Mouse (Mus musculus) bone marrow macrophage, adult 2 months (primary cell): Measurements from ENCODE around the gene Ccdc91. TPM values are rescaled to one million over a fixed set of nuclear protein-coding genes. Genes with fewer than 3 reads are reported as not detected.

Experiments
- H3K27ac ChIP-seq: 2 replicates; pipeline ENCODE4 v1.5.1; 2012; ENCODE audit warnings: low read depth, low read length; ENCODE audit not compliant: insufficient read depth
- H3K4me1 ChIP-seq: 2 replicates; pipeline ENCODE4 v1.6.1; 2012; ENCODE audit warnings: low read length; ENCODE audit not compliant: control insufficient read depth, insufficient read depth
- H3K4me3 ChIP-seq: 2 replicates; pipeline ENCODE4 v1.5.1; 2012; ENCODE audit warnings: mild to moderate bottlenecking, low read length, moderate library complexity; ENCODE audit not compliant: insufficient read depth
- CTCF ChIP-seq: IDR thresholded peaks from 2 replicates; pipeline ENCODE4 v1.5.1; 2012; ENCODE audit warnings: low read depth, mild to moderate bottlenecking, low read length, moderate library complexity
- POLR2A ChIP-seq: IDR thresholded peaks from 2 replicates; pipeline ENCODE4 v1.6.1; 2012; ENCODE audit warnings: mild to moderate bottlenecking, low read depth, low read length, borderline replicate concordance
- polyA plus RNA-seq: library from polyadenylated mRNA; stranded (reverse); fragments of >200 nt; gene quantifications from 2 replicates; pipeline ENCODE4 v1.2.4, GENCODE M21; 2012; ENCODE audit not compliant: missing spikeins, insufficient read depth, insufficient read length

The Ccdc91 gene
- polyA plus RNA-seq, 1 experiment, result 13.9 TPM

DNA sequence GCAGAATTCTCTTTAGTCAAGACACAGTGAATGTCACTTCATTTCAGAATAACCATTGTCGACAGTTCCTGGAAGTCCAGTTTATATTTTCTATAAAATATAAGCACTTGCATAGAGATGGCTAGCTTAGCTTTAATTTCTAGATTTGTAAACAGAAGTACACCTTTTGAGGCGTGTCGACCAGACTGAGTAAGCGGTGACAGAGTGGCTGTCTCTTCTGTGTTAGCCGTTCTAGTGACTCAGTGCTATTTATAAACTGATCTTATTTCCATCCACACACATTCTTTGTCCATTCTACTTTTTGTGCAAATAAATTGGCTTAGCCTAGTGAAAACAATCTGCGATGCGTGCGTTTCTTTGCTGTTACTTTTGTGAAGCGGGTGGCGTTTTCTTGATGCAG, 30.9 kb downstream of the Ccdc91 start:
- H3K4me3 ChIP-seq, result no peak overlapping the region
- TF ChIP-seq POLR2A (no peak), CTCF (no peak)
- H3K27ac ChIP-seq, result no peak overlapping the region
- no peaks in the 10 kb centered on the region for H3K4me1 ChIP-seq

DNA sequence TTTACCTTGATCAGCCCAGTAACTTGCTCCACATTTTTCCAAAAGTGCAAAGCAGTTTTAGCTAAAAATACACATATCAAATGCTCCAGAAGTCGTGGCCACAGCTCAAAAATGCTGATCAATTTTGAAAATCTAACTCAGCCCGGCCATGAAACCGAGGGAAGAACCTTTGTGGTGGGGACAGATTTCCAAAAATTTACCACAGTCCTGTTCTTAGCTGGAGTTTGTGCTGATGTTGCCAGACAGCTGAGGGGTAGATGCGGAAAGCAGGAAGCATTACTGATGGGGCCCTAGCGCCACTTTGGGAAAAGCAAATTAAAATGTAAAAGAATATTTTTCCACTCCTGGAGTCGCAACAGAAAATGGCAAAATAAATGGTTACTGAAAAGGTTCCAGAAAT, 31.6 kb downstream of the Ccdc91 start:
- no peak overlapping the region for H3K4me3 ChIP-seq
- H3K4me1 ChIP-seq, result no peaks in the 10 kb centered on the region
- TF ChIP-seq CTCF, result no peak
- no peak for TF ChIP-seq POLR2A
- H3K27ac ChIP-seq, result no peak overlapping the region

DNA sequence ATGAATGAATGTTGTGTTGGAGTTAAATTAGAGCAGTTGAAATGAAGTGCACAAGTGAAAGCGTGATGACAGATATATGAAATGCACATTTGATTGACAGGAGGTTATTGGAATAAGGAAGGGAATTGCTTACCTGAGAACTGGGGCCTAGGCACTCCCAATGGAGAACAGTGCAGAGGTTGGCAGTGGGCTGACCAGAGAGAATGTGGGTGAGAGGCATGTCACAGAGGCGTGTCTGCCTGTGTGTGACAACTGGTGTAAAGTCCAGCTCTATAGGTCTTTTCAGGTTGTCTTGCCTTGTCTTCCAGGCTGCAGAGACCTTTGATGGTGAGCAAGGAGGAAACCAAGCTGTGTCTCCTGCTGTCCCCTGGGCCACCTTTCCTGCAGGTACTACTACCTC, 34.9 kb downstream of the Ccdc91 start:
- Histone ChIP-seq H3K4me1 (no peaks in the 10 kb centered on the region), H3K4me3 (no peak overlapping the region), H3K27ac (no peak overlapping the region)
- no peak for TF ChIP-seq POLR2A
- TF ChIP-seq CTCF, result no peak

DNA sequence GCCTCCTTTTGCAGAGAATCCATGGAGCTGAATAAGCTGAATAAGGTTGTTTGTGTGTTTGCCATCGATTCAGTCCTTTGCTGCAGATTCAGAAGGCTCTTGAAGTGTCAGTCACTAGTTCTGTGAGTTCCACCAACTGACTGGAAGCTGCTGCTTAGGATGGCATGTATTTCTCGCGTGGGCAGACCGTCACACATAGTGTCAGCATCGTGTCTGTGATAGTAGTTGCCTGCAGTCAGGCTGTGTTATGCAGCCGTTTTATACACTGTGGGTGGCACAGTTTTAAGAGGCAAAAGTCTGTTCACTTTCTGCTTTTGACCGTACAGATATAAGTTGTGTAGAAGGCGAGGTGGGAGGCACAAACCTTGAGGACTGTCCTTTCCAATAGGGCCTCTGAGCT, 42.3 kb downstream of the Ccdc91 start:
- Histone ChIP-seq H3K4me1 (no peaks in the 10 kb centered on the region), H3K4me3 (no peak overlapping the region), H3K27ac (no peak overlapping the region)
- TF ChIP-seq POLR2A (no peak), CTCF (no peak)

DNA sequence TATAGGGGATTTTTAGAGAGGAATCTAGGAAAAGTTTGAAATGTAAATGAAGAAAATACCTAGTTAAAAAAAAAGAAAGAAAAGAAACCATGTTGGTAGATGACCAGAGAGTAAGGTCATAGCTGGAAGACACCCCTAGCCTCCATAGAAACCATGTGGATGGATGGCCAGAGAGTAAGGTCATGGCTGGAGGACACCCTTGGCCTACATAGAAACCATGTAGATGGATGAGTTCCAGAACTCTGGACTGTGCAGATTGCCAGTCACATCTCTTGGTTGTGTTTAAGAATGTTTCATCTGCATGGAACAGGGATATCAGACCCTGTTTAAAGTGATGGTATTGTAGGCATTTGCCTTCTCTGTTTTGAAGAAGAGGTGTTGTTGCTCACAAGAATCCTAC, 49.6 kb downstream of the Ccdc91 start:
- TF ChIP-seq POLR2A (no peak), CTCF (no peak)
- Histone ChIP-seq H3K4me1 (no peaks in the 10 kb centered on the region), H3K27ac (no peak overlapping the region), H3K4me3 (no peak overlapping the region)

DNA sequence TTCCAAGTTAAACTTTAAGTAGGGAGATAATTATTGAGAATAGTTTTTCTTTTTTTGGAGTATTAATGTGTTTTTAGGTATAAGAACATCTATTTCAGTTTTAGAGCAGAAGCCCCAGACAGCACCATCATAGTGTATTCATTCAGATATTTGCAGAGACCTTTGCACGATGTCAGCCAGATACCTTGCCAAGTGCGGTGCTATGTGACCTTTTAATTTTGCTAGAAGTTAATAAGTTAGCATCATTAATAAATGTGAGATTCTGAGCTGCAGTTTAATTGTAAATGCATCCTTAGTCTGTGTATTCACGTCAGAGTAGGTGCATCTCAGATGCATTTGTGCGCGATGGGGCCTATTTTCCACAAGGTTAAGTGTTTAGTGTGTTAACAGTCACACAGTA, 59.3 kb downstream of the Ccdc91 start:
- TF ChIP-seq CTCF, result no peak
- TF ChIP-seq POLR2A, result no peak
- Histone ChIP-seq H3K4me3 (no peak overlapping the region), H3K4me1 (no peaks in the 10 kb centered on the region), H3K27ac (no peak overlapping the region)

DNA sequence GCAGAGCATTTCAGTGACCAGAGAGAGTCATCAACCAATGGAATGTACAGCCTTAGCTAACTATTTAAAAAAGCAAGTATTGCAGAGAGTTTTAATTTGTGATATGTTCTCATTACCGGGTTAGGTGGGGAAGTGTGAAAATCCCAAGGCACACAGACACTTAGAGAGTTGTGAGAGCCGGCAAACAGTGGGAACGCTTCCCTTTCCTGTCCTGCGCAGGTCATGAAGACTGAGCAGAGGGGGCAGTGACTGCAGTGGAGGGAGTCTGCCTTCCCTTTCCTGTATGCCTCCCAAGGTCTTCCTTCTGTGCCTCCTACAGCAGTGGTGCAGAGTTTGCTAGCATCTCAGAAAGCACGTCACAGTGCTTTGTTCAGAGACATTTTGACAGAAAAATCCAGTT, 62.6 kb downstream of the Ccdc91 start:
- TF ChIP-seq CTCF, result no peak
- no peak for TF ChIP-seq POLR2A
- Histone ChIP-seq H3K4me1 (no peaks in the 10 kb centered on the region), H3K27ac (no peak overlapping the region), H3K4me3 (no peak overlapping the region)

DNA sequence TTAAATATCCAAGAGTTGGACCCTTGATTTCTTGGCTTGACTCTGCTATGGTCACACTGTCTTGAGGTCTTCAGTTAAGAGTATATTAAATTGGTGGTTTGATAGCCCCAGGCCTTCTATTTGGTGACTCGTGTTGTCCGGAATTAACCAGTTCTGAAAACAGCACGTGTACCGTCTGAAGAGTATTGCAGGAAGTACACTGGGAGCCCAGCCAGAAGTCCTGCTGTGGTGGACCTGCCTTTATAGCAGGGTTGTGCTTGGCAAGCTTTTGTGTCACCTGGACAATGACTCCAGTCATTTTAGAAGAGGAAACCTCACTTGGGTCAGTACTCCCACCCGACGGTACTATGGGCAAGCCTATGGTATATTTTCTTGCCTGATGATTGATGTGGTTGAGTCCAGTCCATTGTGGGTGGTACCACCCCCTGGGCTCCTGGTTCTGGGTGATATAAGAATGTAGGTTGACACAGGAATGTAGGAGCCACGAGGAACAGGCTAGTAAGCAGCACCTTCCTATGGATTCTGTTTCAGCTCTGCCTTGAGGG, 63.5 kb downstream of the Ccdc91 start:
- no peak for TF ChIP-seq CTCF
- no peak for TF ChIP-seq POLR2A
- Histone ChIP-seq H3K4me3 (no peak overlapping the region), H3K27ac (no peak overlapping the region), H3K4me1 (no peaks in the 10 kb centered on the region)

DNA sequence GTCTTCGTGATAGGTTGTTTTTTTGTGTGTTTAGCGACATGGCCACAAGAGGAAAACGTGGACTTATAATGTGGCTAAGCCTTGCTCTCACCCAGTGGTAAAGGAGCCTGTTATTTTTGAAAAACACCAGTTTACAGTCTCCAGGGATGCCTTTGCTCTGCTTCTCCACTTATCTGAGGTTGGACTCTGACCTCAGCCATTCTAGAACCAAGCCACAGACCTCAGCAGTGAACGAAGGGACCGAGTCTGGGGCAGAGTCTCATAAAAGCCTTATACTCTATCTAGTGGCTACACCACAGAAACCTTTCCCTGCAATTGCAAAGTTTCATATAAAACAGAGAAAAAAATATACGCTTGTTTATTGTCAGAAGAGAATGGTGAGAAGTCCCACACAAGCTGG, 65.3 kb downstream of the Ccdc91 start:
- no peak overlapping the region for H3K27ac ChIP-seq
- TF ChIP-seq CTCF (no peak), POLR2A (no peak)
- no peaks in the 10 kb centered on the region for H3K4me1 ChIP-seq
- H3K4me3 ChIP-seq, result no peak overlapping the region

DNA sequence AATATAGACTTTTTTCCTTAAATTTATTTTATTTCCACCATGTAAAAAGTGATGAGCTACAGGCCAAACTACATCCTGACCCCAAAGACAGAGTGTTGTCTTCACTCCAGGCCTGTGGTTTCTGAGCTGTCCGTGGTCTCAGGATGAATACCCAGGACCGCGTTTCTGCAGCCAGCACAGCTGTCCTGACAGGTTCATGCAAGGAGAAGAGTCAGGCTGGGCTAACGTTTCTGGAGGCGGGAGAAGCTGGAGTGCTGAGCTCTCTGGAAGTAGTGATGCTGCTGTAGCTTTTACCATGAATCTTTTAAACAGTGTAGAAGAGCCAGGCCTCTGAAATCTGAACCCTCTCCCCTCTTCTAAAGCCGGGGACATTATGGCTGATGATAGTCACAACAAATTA, 80.0 kb downstream of the Ccdc91 start:
- Histone ChIP-seq H3K4me3 (no peak overlapping the region), H3K4me1 (no peaks in the 10 kb centered on the region), H3K27ac (no peak overlapping the region)
- TF ChIP-seq POLR2A, result no peak
- no peak for TF ChIP-seq CTCF

DNA sequence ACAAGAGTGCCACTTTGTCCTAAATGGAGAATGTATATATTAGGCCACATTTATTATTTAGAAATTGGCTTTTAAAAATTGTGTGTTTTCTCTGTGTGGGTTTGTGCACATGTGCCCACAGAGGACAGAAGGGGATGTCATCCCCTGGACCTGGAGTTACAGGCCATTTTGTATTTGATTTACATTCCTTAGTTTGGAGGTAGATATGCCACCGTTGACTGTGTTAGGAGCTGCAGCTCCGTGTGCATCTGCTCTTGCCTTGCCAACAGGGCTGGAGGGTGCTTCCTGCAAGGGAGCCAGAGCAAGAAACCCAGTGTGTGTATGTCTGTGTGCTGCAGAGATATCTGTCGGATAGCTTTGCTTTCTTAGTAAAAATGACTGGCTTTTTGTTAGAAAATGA, 83.7 kb downstream of the Ccdc91 start:
- TF ChIP-seq CTCF (no peak), POLR2A (no peak)
- H3K27ac ChIP-seq, result no peak overlapping the region
- H3K4me1 ChIP-seq, result no peaks in the 10 kb centered on the region
- no peak overlapping the region for H3K4me3 ChIP-seq

DNA sequence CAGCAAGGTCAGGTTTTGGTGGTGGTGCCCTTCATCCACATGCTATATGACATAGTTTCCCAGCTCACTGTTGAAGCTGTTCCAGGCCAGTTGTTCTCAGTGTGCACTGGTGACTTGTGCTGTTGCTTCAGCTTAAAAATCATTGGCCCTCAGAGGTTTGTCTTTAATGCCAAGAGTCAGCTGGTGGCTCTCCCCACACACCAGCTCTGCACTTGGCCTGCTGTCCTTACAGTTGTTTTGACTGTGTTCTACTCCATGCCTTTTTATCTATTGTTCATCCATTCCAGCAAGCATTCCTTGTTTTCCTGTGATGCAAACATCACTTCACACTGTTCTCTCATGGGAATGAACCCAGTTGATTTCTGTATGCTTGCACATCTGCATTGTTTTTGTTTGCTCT, 84.8 kb downstream of the Ccdc91 start:
- Histone ChIP-seq H3K27ac (no peak overlapping the region), H3K4me3 (no peak overlapping the region), H3K4me1 (no peaks in the 10 kb centered on the region)
- TF ChIP-seq POLR2A (no peak), CTCF (no peak)
